Mouse (Mus musculus) right cerebral cortex, postnatal 10 days (tissue): ENCODE data around the gene Ms4a12.
"Not testable (repeated sequence)": the region's sequence is repeated elsewhere in the genome, so short reads cannot be mapped to it uniquely, and the experiment has no call there.

Experiments used
- DNase-seq, 2 experiments: peaks; one replicate each; pipeline ENCODE4 v3.0.0; 2021; ENCODE audit warnings: low spot score in 2 of 2

Ms4a12 gene

GRCm38 (mm10) chr19:11232348-11232747 is at the start of gene Ms4a12:
Ms4a12 (minus strand) TSS chr19:11232448.
- DNase-seq, result no peak

- DNase-seq, result no peak
Observed at GRCm38 (mm10) chr19:11280223-11280622, 48.0 kb upstream of the Ms4a12 start.

- DNase-seq, result no peak
Observed at GRCm38 (mm10) chr19:11276431-11276830, 44.2 kb upstream of the Ms4a12 start.

GRCm38 (mm10) chr19:11266956-11267355 is 34.7 kb upstream of the Ms4a12 start:
- no peak for DNase-seq

GRCm38 (mm10) chr19:11266052-11266845 is 34.0 kb upstream of the Ms4a12 start, which contains the start of gene Ms4a1:
Ms4a1 (minus strand) TSS chr19:11266241.
- no peak for DNase-seq

- DNase-seq, result no peak
Observed at GRCm38 (mm10) chr19:11264602-11265185, 32.4 kb upstream of the Ms4a12 start.

GRCm38 (mm10) chr19:11263549-11263948 is 31.3 kb upstream of the Ms4a12 start:
- DNase-seq, result no peak

- DNase-seq, result not testable (repeated sequence)
Observed at GRCm38 (mm10) chr19:11262932-11263331, 30.7 kb upstream of the Ms4a12 start.

GRCm38 (mm10) chr19:11261522-11261921 is 29.3 kb upstream of the Ms4a12 start:
- no peak for DNase-seq

- DNase-seq, result no peak
Observed at GRCm38 (mm10) chr19:11244230-11244629, 12.0 kb upstream of the Ms4a12 start.

- no peak for DNase-seq
Observed at GRCm38 (mm10) chr19:11242560-11242959, 10.3 kb upstream of the Ms4a12 start.

- no peak for DNase-seq
Observed at GRCm38 (mm10) chr19:11235820-11236219, 3.6 kb upstream of the Ms4a12 start.

- DNase-seq, result no peak
Observed at GRCm38 (mm10) chr19:11234921-11235735, 2.9 kb upstream of the Ms4a12 start.

- no peak for DNase-seq
Observed at GRCm38 (mm10) chr19:11234244-11234643, 2.0 kb upstream of the Ms4a12 start.

GRCm38 (mm10) chr19:11196546-11196945 is 35.7 kb downstream of the Ms4a12 start, which contains the start of gene Ms4a13:
Ms4a13 (minus strand) TSS chr19:11196737.
- no peak for DNase-seq

- no peak for DNase-seq
Observed at GRCm38 (mm10) chr19:11192552-11192951, 39.7 kb downstream of the Ms4a12 start.

- peak in 1 of 2 experiments; percentile 20 for DNase-seq
Observed at GRCm38 (mm10) chr19:11184121-11184520, 48.1 kb downstream of the Ms4a12 start.

GRCm38 (mm10) chr19:11177464-11177863 is 54.8 kb downstream of the Ms4a12 start:
- DNase-seq, result no peak

GRCm38 (mm10) chr19:11165172-11165571 is 67.1 kb downstream of the Ms4a12 start, which contains the start of gene 1700025F22Rik:
1700025F22Rik (minus strand) TSS chr19:11165320.
- no peak for DNase-seq
